Mouse (Mus musculus) fibroblast of lung, adult 2 months (primary cell): Measurements from ENCODE around the gene Tnfaip6.
A peak's percentile ranks its signal among the peaks of the same experiment; 100 is the strongest.

ENCODE experiments used
- DNase-seq: peaks from one replicate; pipeline ENCODE4 v3.0.0-alpha.2; 2011; ENCODE audit warnings: low read depth

Tnfaip6 gene

GRCm38 (mm10) chr2:52052335-52052734 lies 14.5 kb downstream of the Tnfaip6 start:
- no peak for DNase-seq

- no peak for DNase-seq
These were observed 15.7 kb downstream of the Tnfaip6 start for GRCm38 (mm10) chr2:52053502-52053901.

GRCm38 (mm10) chr2:52055616-52056015 lies 17.8 kb downstream of the Tnfaip6 start:
- DNase-seq, result no peak

DNA sequence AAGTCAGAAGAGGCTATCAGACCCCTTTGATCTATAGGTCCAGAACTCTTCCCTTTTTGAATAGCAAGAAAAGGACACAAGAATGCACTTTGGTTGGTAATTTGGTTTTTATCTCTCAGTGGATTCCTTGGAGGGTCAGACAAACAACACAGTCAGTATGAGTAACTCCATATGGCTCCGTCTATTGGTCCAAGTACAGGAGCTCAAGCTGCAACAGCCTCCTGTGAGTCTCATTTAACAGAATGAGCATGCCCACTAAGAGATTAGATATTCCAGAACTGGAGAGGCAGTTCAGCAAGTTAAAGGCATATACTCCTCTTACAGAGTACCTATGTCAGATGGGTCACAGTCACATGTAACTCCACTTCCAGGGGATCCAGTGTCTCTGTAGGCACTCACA lies 19.3 kb downstream of the Tnfaip6 start:
- DNase-seq, result no peak

- DNase-seq, result no peak
These were observed 19.9 kb downstream of the Tnfaip6 start for GRCm38 (mm10) chr2:52057681-52058080.

- DNase-seq, result no peak
These were observed 30.8 kb downstream of the Tnfaip6 start for GRCm38 (mm10) chr2:52068641-52069040.

- DNase-seq, result no peak
These were observed 33.0 kb downstream of the Tnfaip6 start for GRCm38 (mm10) chr2:52070816-52071215.

DNA sequence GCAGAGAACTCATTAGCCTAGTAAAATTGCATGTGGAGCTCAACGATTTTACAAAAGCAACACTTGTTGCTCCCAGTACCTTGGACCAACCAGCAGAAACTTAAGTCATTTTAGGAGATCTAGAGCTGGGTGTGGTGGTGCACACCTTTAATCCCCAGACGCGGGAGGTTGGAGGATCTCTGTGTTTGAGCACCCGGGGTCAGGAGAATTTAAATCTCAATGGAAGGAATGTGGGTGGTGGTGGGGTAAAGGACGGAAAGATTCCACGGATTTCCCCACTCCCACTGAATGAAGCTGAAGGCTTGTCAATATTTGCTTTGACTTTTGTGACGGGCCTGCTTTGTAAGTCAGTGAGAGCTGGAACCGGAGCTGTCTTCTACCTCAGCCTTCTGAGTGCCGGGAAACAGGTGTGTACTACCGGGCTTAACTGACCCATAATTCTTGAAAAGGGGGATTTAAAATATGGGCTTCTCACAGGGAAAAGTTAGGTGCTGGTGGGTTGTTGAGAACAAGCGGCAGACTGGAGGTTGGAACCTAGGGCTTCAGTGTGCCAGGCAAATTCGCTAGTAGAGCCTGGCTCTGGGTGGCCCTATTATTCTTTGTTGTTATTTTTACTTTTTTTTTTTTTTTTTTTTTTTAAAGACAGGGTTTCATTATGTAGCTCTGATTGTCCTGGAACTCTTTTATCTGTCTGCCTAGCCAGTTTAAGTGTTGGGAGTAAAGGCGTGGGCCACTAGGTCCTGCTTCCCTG lies 33.6 kb downstream of the Tnfaip6 start:
- DNase-seq, result no peak

- no peak for DNase-seq
These were observed 34.3 kb downstream of the Tnfaip6 start for GRCm38 (mm10) chr2:52072065-52072490.

DNA sequence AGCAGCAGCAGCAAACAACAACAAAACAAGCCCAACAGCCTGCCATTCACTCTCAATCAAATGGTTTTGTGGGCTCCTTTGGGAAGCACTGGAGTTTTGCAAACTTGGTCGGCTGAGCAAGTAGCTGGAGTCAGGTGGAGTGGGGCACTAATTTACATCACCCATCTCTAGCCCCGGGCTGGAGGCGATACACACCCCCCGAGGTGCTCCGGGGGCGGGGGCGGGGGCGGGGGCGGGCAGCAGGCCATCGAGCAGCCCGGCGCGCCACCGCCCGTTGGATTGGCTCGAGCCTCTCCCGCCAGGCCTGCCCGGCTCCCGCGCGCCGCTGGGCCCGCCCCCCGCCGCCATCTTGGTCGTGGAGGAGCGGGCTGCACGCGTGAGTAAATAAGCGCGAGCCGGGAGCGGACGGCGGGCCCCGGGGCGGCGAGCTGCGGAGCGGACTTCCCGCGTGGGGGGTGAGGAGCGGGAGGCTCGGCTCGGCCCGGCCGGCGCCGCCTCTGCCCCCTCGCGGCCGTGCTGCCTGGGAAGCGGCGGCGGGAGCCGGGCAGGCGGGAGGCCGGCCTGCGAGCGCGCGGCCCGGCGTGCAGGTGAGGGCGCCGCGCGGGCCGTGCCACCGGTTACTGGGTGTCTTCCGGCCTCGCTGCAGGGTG lies 34.8 kb downstream of the Tnfaip6 start, which contains the start of gene Rif1:
Gene Rif1 (plus strand): TSS at position 342 of the 650 bp plus-strand sequence.
- peak; percentile 19 for DNase-seq

DNA sequence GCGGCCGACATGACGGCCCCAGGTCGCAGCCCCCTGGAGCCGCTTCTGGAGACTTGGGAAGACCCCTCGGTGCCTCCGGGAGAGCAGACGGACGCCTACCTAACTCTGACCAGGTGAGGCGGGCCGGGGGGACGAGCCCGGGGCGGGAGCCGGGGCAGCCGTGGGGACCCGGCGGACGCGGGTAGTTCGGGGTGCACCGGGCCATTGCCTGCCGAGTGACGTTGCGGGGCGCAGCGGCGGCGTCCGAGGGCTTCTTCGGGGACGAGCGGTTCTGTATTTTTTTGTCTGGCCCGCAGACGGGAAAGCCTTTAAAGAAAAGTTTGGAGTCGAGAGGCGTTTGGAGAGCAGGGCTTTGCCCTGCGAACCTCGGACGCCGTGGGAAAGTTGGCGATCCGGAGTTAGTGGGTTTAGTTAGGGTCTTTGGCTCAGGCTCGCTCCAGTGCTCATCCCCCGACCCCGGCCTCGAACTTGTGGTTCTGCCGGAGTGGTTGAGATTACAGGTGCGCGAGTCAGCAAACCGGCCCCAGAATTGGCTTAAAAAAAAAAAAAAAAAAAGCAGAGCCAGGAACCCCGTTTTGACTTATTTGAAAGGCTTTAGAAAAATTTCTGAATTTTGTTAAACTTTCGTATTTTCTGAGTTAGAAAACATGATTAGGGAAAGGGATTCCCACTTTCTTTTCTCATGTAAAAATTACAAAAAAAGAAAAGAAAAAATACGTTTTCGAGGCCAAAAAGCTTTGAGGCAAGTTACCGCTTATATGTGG lies 35.5 kb downstream of the Tnfaip6 start:
- no peak for DNase-seq

- DNase-seq, result no peak
These were observed 40.9 kb downstream of the Tnfaip6 start for GRCm38 (mm10) chr2:52078666-52079065.

DNA sequence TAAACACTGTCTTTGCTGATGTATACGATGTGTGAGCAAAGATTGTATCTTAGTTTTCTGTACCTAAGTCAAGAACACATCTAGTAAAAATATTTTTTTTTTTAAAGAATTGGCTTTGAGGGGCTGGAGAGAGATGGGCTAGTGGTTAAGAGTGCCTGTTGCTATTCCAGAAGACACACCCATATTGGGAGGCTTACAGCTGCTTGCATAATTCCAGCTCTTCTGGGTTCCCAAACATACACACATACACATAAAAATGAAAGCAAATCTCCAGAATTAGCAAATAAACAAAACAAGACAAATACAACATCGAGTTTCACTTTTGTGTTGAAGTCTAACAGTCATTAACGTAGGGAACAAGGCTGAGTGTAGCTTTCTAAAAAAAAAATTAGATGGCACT lies 46.2 kb downstream of the Tnfaip6 start:
- DNase-seq, result no peak

GRCm38 (mm10) chr2:52084571-52084970 lies 46.8 kb downstream of the Tnfaip6 start:
- DNase-seq, result no peak
